Mouse (Mus musculus) neural tube, embryonic 13.5 days (tissue): ENCODE measurements around the gene Ldoc1. TPM values are rescaled to one million over a fixed set of nuclear protein-coding genes. Genes with fewer than 3 reads are reported as not detected.

Experiments used
- ATAC-seq: fragments of 200-750 bp; cut with Nextera tagmentation; 2 replicates; pipeline ENCODE4 v1.8.0; 2017; ENCODE audit warnings: low read depth, mild to moderate bottlenecking, moderate TSS enrichment, moderate library complexity
- H3K27ac ChIP-seq: fragments of 300-500 bp; sonication (generic); replicated peaks from 2 replicates; pipeline ENCODE4 v1.5.1; 2015; ENCODE audit warnings: moderate library complexity, mild to moderate bottlenecking, inconsistent platforms
- H3K27me3 ChIP-seq: fragments of 300-500 bp; sonication (generic); 2 replicates; pipeline ENCODE4 v1.6.1; 2015; ENCODE audit warnings: mild to moderate bottlenecking, inconsistent platforms
- H3K36me3 ChIP-seq: fragments of 300-500 bp; sonication (generic); 2 replicates; pipeline ENCODE4 v1.6.1; 2015; ENCODE audit warnings: mild to moderate bottlenecking, inconsistent platforms
- H3K4me1 ChIP-seq: fragments of 300-500 bp; sonication (generic); replicated peaks from 2 replicates; pipeline ENCODE4 v1.6.1; 2015; ENCODE audit warnings: inconsistent platforms
- H3K4me2 ChIP-seq: fragments of 300-500 bp; sonication (generic); 2 replicates; pipeline ENCODE4 v1.6.1; 2015; ENCODE audit warnings: inconsistent platforms, mild to moderate bottlenecking, moderate library complexity
- H3K4me3 ChIP-seq: fragments of 300-500 bp; sonication (generic); 2 replicates; pipeline ENCODE4 v1.5.1; 2015; ENCODE audit warnings: mild to moderate bottlenecking, inconsistent platforms
- H3K9ac ChIP-seq: fragments of 300-500 bp; sonication (generic); 2 replicates; pipeline ENCODE4 v1.6.1; 2015; ENCODE audit warnings: moderate library complexity, mild to moderate bottlenecking, inconsistent platforms
- H3K9me3 ChIP-seq: fragments of 300-500 bp; sonication (generic); 2 replicates; pipeline ENCODE4 v1.6.1; 2016; ENCODE audit warnings: inconsistent platforms
- WGBS: fragments of 180-500 bp; shearing (Covaris S2); methylation state at CpG from one replicate; pipeline ENCODE4 v1.1.7; 2015; 5-methylcytosine and 5-hydroxymethylcytosine counted together
- polyA plus RNA-seq: library from polyadenylated mRNA; unstranded; fragments of >200 nt; fragmentation: Nextera tagmentation; extraction: Ambion mirVana; gene quantifications from 2 replicates; pipeline ENCODE4 v1.2.1, GENCODE M21; 2015

The Ldoc1 gene
- polyA plus RNA-seq: 4.1 and 4.3 TPM in 2 replicates

DNA sequence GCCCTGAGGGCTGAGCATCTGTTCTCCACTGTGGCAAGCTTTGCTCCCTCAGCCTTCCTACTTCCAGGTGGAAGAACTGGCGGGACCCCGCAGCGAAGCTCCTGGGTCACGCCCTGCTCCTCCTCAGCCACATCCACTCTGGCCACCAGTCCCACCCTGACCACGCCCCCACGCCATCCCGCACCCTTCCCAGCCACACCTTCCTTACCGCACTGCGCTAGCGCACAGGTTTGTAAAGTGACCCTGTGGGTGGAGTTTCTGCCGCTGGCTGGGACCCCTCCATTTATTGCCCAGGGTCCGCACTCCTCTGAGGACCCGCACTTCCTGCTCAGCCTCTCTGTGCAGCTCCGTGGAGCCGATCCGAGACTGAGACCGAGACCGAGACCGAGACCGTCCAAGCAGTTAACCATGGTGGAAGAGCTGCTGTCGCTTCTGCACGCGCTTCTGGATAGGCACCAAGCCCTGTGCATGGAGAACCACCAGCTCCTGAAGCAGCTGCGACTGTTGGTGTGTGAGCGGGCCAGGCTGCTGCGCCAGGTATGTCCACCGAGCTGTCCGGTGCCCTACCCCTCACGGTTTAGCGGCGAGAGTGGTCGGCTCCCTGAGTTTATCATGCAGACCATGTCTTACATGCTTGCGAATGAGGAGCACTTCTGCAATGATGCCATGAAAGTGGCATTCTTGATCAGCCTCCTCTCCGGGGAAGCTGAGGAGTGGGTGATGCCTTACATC, at the start of gene Ldoc1:
Ldoc1 (plus strand) TSS at position 196 of the 732 bp plus-strand sequence.
- no peaks in the 10 kb centered on the region for H3K9me3 ChIP-seq
- H3K4me3 ChIP-seq: peak within 1 kb of the TSS; percentile 35
- H3K27me3 ChIP-seq: no peaks in the 10 kb centered on the region
- no peaks in the 10 kb centered on the region for H3K36me3 ChIP-seq
- peak within 1 kb of the TSS; percentile 49; the same call in 1 of the 2 replicates for H3K9ac ChIP-seq
- no peaks in the 10 kb centered on the region for H3K4me1 ChIP-seq
- WGBS: 36% methylated on average over 34 of the region's 34 CpGs
- H3K4me2 ChIP-seq: peak within 1 kb of the TSS; percentile 59
- no peak; the same call in 1 of the 2 replicates for ATAC-seq
- no peak within 1 kb of the TSS for H3K27ac ChIP-seq

DNA sequence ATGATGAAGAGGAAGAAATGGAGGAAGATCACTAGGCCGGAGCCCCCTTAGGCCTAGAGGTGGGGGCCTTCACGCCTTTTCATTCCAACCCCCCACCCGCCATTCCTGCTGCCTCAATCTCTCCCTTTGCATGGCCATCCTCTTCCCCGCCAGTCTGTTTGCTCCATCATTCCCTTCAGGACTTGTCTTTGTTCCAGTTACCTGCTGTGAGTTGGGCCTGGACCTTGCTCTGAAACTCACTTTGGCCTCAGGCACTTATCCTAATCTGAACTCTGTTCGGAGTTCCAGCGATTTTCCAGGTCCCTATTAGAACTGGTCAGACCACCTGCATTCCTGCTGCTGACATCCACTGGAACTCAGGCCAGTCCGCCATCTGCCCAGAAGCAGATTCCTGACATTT, 834 bp downstream of the Ldoc1 start:
- H3K27ac ChIP-seq: no peak overlapping the region
- WGBS: 92% methylated on average over 6 of the region's 7 CpGs
- no peak overlapping the region for H3K4me2 ChIP-seq
- ATAC-seq: no peak
- H3K4me1 ChIP-seq: no peaks in the 10 kb centered on the region
- no peaks in the 10 kb centered on the region for H3K9me3 ChIP-seq
- H3K36me3 ChIP-seq: no peaks in the 10 kb centered on the region
- no peak overlapping the region for H3K4me3 ChIP-seq
- no peak overlapping the region for H3K9ac ChIP-seq
- no peaks in the 10 kb centered on the region for H3K27me3 ChIP-seq

DNA sequence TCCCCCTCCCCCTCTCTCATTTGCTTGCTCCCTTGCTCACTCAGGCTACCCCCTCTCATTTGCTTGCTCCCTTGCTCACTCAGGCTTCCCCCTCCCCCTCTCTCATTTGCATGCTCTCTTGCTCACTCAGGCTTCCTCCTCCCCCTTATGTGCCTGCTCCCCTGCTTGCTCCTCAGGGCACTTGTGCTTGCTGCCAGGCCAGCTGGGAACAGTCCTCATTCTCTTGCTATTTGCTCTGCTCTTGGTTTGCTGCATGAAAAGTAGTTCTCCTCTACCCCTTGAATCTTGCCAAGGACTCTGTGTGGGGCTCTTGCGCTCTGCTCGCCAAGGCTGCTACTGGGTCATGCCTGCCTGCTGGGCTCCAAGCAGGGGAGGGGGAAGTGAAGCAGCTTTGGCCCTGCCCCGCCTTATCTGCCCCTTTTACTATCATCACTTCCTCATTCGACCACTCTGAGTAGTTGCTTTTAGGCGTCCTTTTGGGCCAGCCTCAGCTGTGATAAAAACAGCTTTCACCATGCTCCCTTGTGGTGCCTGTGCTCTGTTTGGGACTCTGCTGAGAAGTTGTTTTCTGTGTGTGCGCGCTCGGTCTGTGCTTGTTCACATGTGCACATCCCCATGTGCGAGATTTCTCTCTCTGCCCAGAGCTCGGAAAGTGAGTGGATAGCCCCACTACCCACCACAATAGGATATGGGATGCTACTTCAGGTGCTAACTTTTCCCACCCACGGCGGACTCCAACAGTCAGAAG, 13.2 kb downstream of the Ldoc1 start:
- no peaks in the 10 kb centered on the region for H3K36me3 ChIP-seq
- H3K27me3 ChIP-seq: no peaks in the 10 kb centered on the region
- H3K4me1 ChIP-seq: no peaks in the 10 kb centered on the region
- 0 out of 2 replicates have a peak overlapping the region, but pooled peaks have one; percentile 7 for H3K27ac ChIP-seq
- peak overlapping the region; percentile 42 for H3K4me2 ChIP-seq
- peak overlapping the region; percentile 4; the same call in 1 of the 2 replicates for H3K4me3 ChIP-seq
- WGBS: 32% methylated on average over 12 of the region's 12 CpGs
- H3K9ac ChIP-seq: no peak overlapping the region
- ATAC-seq: peak; percentile 69
- H3K9me3 ChIP-seq: no peaks in the 10 kb centered on the region

DNA sequence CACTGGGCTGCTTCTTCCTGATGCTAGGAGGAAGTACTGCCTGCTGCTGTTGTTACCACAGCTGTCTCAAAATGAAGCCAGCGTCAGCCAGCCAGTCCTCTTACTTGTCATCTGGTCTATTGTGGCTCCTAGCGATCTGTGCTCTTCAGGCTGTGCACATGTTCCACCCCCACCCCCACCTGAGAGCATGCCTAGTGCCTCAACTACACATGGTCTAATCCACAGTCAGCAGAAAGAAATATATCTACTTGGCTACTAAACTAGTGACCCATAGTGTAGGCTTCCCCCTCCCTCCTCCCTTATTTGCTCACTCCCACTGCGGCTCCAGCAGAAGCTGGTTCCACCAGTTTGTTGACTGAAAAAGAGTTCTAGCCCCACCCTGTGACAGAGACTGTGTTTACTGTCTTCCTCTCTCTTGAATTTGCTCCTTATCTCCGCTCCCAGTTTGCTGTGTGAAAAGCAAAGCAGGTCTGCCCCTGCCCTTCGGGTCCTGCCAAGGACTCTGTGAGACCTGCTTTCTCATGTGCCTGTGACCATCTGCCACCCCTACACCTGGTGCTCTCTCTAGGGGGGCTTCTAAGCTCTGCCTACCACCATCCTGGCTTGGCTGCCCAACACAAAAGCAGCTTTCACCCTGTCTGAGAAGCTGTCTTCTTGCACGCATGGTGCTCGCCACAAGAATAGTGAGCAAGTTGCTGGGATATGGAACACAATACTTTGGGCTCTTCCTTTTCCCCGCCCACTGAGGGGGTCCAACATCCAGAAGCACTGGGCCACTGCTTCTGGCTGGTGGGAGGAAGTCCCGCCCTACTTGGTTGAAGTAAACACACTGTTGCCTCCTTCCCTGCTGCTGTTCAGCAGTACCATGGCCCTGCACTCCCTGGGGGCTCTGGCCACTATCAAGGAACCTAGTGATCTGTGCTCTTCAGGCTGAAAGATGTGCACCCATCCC, 14.0 kb downstream of the Ldoc1 start:
- Histone ChIP-seq H3K9me3 (no peaks in the 10 kb centered on the region), H3K4me1 (no peaks in the 10 kb centered on the region), H3K27me3 (no peaks in the 10 kb centered on the region), H3K4me3 (no peak overlapping the region), H3K36me3 (no peaks in the 10 kb centered on the region), H3K27ac (no peak overlapping the region), H3K9ac (no peak overlapping the region), H3K4me2 (peak overlapping the region; percentile 42)
- peak; percentile 36; the same call in 1 of the 2 replicates for ATAC-seq
- WGBS: 58% methylated on average over 9 of the region's 9 CpGs

DNA sequence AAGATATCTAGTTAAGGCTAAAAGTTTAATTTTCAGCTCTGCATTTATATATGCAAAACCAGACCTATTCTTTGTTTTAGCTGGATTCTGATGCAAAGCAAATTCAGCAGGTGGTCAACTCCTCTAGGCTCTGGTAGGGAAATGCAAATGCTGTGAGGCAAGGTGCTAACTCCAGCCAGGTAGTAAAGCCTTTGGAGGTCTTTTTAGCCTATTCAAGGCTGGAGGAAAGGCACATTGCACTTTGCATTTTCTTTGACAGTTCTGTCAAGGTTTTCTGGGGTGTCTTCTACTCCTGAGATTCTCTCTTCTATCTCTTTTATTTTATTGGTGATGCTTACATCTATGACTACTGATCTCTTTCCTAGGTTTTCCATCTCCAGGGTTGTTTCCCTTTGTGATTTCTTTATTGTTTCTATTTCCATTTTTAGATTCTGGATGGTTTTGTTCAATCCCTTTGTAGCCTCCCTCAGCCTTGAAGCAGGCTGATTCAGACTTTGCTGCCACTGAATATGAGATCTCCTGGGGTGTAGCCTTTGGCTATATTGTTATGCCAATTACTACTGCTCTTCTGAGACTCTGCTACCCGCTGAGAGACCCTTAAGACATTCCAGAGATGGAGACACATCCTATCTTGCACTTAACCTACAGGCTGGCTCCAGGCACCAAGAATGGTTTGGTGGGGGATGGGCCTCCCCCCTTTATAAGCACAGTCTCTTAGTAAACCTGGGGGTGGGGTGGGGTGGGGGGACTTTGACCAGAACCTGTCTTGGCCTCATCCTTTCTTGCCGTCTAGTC, 18.4 kb downstream of the Ldoc1 start:
- Histone ChIP-seq H3K27me3 (no peaks in the 10 kb centered on the region), H3K36me3 (no peaks in the 10 kb centered on the region), H3K27ac (no peak overlapping the region), H3K4me2 (no peak overlapping the region), H3K9ac (no peak overlapping the region), H3K4me3 (no peak overlapping the region), H3K9me3 (no peaks in the 10 kb centered on the region), H3K4me1 (no peaks in the 10 kb centered on the region)
- WGBS: 26% methylated on average over 2 of the region's 2 CpGs
- no peak for ATAC-seq
